Mouse (Mus musculus) hindbrain, embryonic 10.5 days (tissue): Measurements from ENCODE around the gene Fyb. TPM values are rescaled to one million over a fixed set of nuclear protein-coding genes. Genes with fewer than 3 reads are reported as not detected.

ENCODE experiments used
- DNase-seq: peaks from one replicate; pipeline ENCODE4 v3.0.0-alpha.2; 2017; ENCODE audit warnings: low spot score
- H3K27ac ChIP-seq: fragments of 300-500 bp; sonication (generic); 2 replicates; pipeline ENCODE4 v1.5.1; 2016; ENCODE audit warnings: mild to moderate bottlenecking, moderate library complexity
- H3K27me3 ChIP-seq: fragments of 300-500 bp; sonication (generic); 2 replicates; pipeline ENCODE4 v1.6.1; 2016; ENCODE audit warnings: mild to moderate bottlenecking; ENCODE audit not compliant: poor library complexity, insufficient read depth, severe bottlenecking
- H3K36me3 ChIP-seq: fragments of 300-500 bp; sonication (generic); 2 replicates; pipeline ENCODE4 v1.6.1; 2016; ENCODE audit warnings: mild to moderate bottlenecking, moderate library complexity
- H3K4me1 ChIP-seq: fragments of 300-500 bp; sonication (generic); replicated peaks from 2 replicates; pipeline ENCODE4 v1.6.1; 2016; ENCODE audit warnings: mild to moderate bottlenecking
- H3K4me3 ChIP-seq: fragments of 300-500 bp; sonication (generic); 2 replicates; pipeline ENCODE4 v1.5.1; 2016; ENCODE audit warnings: mild to moderate bottlenecking, moderate library complexity
- H3K9me3 ChIP-seq: fragments of 300-500 bp; sonication (generic); 2 replicates; pipeline ENCODE4 v1.6.1; 2016; ENCODE audit warnings: mild to moderate bottlenecking, moderate library complexity
- WGBS: fragments of 180-500 bp; shearing (Covaris S2); methylation state at CpG from one replicate; pipeline ENCODE4 v1.1.7; 2016; 5-methylcytosine and 5-hydroxymethylcytosine counted together
- polyA plus RNA-seq: library from polyadenylated mRNA; unstranded; fragments of >200 nt; fragmentation: Nextera tagmentation; extraction: Ambion mirVana; gene quantifications from 2 replicates; pipeline ENCODE4 v1.2.1, GENCODE M21; 2016

Fyb gene
- 3.4 and 3.8 TPM in 2 replicates for polyA plus RNA-seq

- H3K27me3 ChIP-seq, result no peaks in the 10 kb centered on the region
- H3K27ac ChIP-seq, result no peak within 1 kb of the TSS
- 86% methylated on average over 8 of the region's 8 CpGs for WGBS
- H3K9me3 ChIP-seq, result no peaks in the 10 kb centered on the region
- no peak within 1 kb of the TSS for H3K4me3 ChIP-seq
- H3K36me3 ChIP-seq, result no peaks in the 10 kb centered on the region
- DNase-seq, result no peak
- no peaks in the 10 kb centered on the region for H3K4me1 ChIP-seq
Observed at GRCm38 (mm10) chr15:6522653-6523167, at the start of gene Fyb. Gene Fyb (plus strand): TSS chr15:6522853.

GRCm38 (mm10) chr15:6483561-6483960, 39.1 kb upstream of the Fyb start:
- WGBS, result 75% methylated on average over 3 of the region's 3 CpGs
- Histone ChIP-seq H3K27me3 (no peaks in the 10 kb centered on the region), H3K4me1 (no peaks in the 10 kb centered on the region), H3K9me3 (no peaks in the 10 kb centered on the region), H3K36me3 (no peaks in the 10 kb centered on the region), H3K27ac (no peak overlapping the region), H3K4me3 (no peak overlapping the region)
- DNase-seq, result no peak

GRCm38 (mm10) chr15:6492386-6492785, 30.3 kb upstream of the Fyb start:
- no peaks in the 10 kb centered on the region for H3K36me3 ChIP-seq
- DNase-seq, result no peak
- H3K9me3 ChIP-seq, result no peaks in the 10 kb centered on the region
- 88% methylated on average over 2 of the region's 2 CpGs for WGBS
- H3K4me1 ChIP-seq, result no peaks in the 10 kb centered on the region
- no peaks in the 10 kb centered on the region for H3K27me3 ChIP-seq
- no peak overlapping the region for H3K4me3 ChIP-seq
- H3K27ac ChIP-seq, result no peak overlapping the region

- Histone ChIP-seq H3K36me3 (no peaks in the 10 kb centered on the region), H3K27me3 (no peaks in the 10 kb centered on the region), H3K4me1 (no peaks in the 10 kb centered on the region), H3K9me3 (no peaks in the 10 kb centered on the region), H3K4me3 (no peak overlapping the region), H3K27ac (no peak overlapping the region)
- WGBS, result 85% methylated on average over 10 of the region's 10 CpGs
- DNase-seq, result no peak
Observed at GRCm38 (mm10) chr15:6498396-6499070, 24.1 kb upstream of the Fyb start.

- Histone ChIP-seq H3K4me3 (no peak overlapping the region), H3K9me3 (no peaks in the 10 kb centered on the region), H3K36me3 (no peaks in the 10 kb centered on the region), H3K4me1 (no peaks in the 10 kb centered on the region), H3K27me3 (no peaks in the 10 kb centered on the region), H3K27ac (no peak overlapping the region)
- DNase-seq, result no peak
- WGBS, result 49% methylated on average over 1 of the region's 1 CpGs
Observed at GRCm38 (mm10) chr15:6500787-6501186, 21.9 kb upstream of the Fyb start.

- 94% methylated on average over 1 of the region's 1 CpGs for WGBS
- H3K27me3 ChIP-seq, result no peaks in the 10 kb centered on the region
Observed at GRCm38 (mm10) chr15:6517525-6517924, 5.1 kb upstream of the Fyb start.

GRCm38 (mm10) chr15:6519417-6520255, 3.0 kb upstream of the Fyb start:
- 91% methylated on average over 19 of the region's 19 CpGs for WGBS
- H3K27ac ChIP-seq, result no peak overlapping the region
- no peak overlapping the region for H3K4me3 ChIP-seq
- no peaks in the 10 kb centered on the region for H3K4me1 ChIP-seq
- no peak for DNase-seq
- no peaks in the 10 kb centered on the region for H3K27me3 ChIP-seq
- no peaks in the 10 kb centered on the region for H3K9me3 ChIP-seq
- no peaks in the 10 kb centered on the region for H3K36me3 ChIP-seq

More at GRCm38 (mm10) chr15:6517525-6517924, 5.1 kb upstream of the Fyb start:
- Histone ChIP-seq H3K4me1 (no peaks in the 10 kb centered on the region), H3K9me3 (no peaks in the 10 kb centered on the region), H3K27ac (no peak overlapping the region), H3K4me3 (no peak overlapping the region), H3K36me3 (no peaks in the 10 kb centered on the region)
- DNase-seq, result no peak

- Histone ChIP-seq H3K27me3 (no peaks in the 10 kb centered on the region), H3K36me3 (no peaks in the 10 kb centered on the region), H3K4me3 (no peak overlapping the region), H3K4me1 (no peaks in the 10 kb centered on the region), H3K27ac (no peak overlapping the region), H3K9me3 (no peaks in the 10 kb centered on the region)
- WGBS, result 92% methylated on average over 10 of the region's 10 CpGs
- DNase-seq, result no peak
Observed at GRCm38 (mm10) chr15:6520505-6521155, 2.0 kb upstream of the Fyb start.

GRCm38 (mm10) chr15:6524801-6525200, 2.1 kb downstream of the Fyb start:
- Histone ChIP-seq H3K4me1 (no peaks in the 10 kb centered on the region), H3K27me3 (no peaks in the 10 kb centered on the region), H3K27ac (no peak overlapping the region), H3K4me3 (no peak overlapping the region), H3K36me3 (no peaks in the 10 kb centered on the region), H3K9me3 (no peaks in the 10 kb centered on the region)
- 93% methylated on average over 2 of the region's 2 CpGs for WGBS
- no peak for DNase-seq

- 88% methylated on average over 3 of the region's 3 CpGs for WGBS
- no peak for DNase-seq
- H3K4me3 ChIP-seq, result no peak overlapping the region
Observed at GRCm38 (mm10) chr15:6525386-6525785, 2.7 kb downstream of the Fyb start.

GRCm38 (mm10) chr15:6533858-6534343, 11.2 kb downstream of the Fyb start:
- Histone ChIP-seq H3K9me3 (0 out of 2 replicates have a peak, but pooled peaks cover 5% of the 10 kb centered on the region), H3K36me3 (no peaks in the 10 kb centered on the region), H3K27me3 (no peaks in the 10 kb centered on the region), H3K27ac (no peak overlapping the region), H3K4me3 (no peak overlapping the region), H3K4me1 (no peaks in the 10 kb centered on the region)
- 94% methylated on average over 3 of the region's 3 CpGs for WGBS
- DNase-seq, result no peak

More at GRCm38 (mm10) chr15:6525386-6525785, 2.7 kb downstream of the Fyb start:
- Histone ChIP-seq H3K4me1 (no peaks in the 10 kb centered on the region), H3K9me3 (no peaks in the 10 kb centered on the region), H3K27ac (no peak overlapping the region), H3K27me3 (no peaks in the 10 kb centered on the region), H3K36me3 (no peaks in the 10 kb centered on the region)

- Histone ChIP-seq H3K27ac (no peak overlapping the region), H3K27me3 (no peaks in the 10 kb centered on the region), H3K4me3 (no peak overlapping the region), H3K4me1 (no peaks in the 10 kb centered on the region), H3K9me3 (0 out of 2 replicates have a peak, but pooled peaks cover 5% of the 10 kb centered on the region), H3K36me3 (no peaks in the 10 kb centered on the region)
- no peak for DNase-seq
- WGBS, result 88% methylated on average over 8 of the region's 8 CpGs
Observed at GRCm38 (mm10) chr15:6534592-6534991, 11.9 kb downstream of the Fyb start.
